Mouse (Mus musculus): ENCODE data around the gene Lcn9. TPM values are rescaled to one million over a fixed set of nuclear protein-coding genes. Genes with fewer than 3 reads are reported as not detected.

Lcn9 gene
- total RNA-seq, 2 experiments from 2014 or later, result not detected

DNA sequence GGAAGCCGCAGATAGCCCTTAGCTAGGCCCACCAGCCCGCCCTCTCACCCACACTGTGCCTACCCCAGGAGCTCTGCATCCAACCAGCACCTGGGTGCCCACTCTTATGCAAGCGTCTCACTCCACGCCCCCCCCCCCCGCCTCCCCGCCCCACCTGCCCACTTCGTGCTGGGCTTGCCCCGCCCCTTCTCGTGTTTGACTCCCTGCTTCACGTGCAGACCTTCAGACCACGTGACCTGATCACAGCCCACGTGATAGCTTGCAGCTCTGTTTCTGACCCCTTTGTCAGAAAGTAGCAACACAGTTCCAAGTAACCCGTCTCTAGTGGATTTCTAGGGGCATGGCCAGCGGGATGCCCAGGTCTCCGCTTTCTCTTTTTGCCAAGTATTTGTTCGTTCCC, 24.3 kb downstream of the Lcn9 start, which contains the start of gene Sohlh1:
Gene Sohlh1 (minus strand): TSS at position 23 of the 400 bp plus-strand sequence.
- DNase-seq (ENCODE audit: low spot score in 2 of 2), result no peak

DNA sequence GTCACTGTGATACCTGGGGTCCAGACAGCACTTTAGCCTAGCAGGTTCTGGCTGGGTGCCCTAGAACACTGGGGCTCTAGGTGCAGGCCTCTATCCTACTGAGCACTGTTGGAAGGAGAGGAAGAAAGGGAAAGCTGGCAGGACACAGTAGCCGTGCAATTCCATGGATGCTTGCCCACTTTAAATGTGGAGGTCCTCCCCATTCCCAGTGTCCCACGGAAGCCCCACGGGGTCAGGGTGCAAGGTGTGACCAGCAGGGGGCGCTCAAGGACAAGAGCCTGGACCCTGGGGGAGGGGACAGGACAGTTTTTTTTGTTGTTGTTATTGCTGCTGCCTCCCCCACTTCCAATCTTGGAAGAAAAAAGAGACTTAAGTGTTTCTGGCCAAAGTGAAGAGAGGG, 27.4 kb downstream of the Lcn9 start:
- peak; percentile 69 to 72 for DNase-seq (ENCODE audit: low spot score in 2 of 2)

DNA sequence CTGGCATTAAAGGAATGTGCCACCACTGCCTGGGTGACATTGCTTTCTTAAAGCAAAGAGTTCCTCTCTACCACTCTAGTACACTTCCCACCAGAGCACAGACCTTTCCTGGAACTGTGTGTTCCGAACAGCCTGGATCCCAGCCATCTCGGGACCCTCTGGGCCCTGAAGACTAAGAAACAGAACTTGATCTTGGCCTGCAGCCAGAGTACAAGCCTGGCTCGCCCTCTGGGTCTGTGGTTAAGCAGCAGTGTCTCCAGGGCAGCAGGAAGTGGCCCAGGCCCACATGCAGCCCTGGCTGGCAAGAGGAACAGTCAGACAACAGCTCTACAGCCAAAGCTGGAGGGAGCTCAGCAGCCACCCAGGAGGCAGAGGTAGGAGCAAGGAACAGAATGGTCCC, 29.7 kb downstream of the Lcn9 start:
- peak; percentile 74 for DNase-seq (ENCODE audit: low spot score in 2 of 2)

DNA sequence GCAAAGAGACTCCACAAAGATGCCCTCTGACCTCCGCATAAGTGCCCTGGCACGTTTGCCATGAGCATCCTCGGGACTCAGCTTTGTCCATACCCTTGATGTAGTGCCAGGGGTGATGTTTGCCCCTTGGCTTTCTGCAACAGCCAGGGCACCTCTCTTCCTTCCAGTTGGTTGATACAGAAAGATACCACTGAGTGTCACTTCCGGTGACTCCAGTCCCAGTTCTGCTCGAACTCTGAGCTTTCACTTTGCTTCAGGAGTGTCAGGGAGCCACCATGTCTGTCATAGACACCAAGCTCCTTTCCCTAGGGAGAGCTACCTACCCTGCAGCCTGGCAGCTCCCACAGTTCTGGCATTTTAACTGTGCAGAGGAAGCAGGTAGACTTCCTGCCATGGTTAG, 31.0 kb downstream of the Lcn9 start:
- DNase-seq (ENCODE audit: low spot score in 2 of 2), result no peak

- DNase-seq (ENCODE audit: low spot score in 2 of 2), result no peak
Measured at GRCm38 (mm10) chr2:25859891-25860290, 36.9 kb downstream of the Lcn9 start.

- DNase-seq (ENCODE audit: low spot score in 2 of 2), result no peak
Measured at GRCm38 (mm10) chr2:25862038-25862437, 39.1 kb downstream of the Lcn9 start.

GRCm38 (mm10) chr2:25862696-25863270, 39.8 kb downstream of the Lcn9 start:
- peak; percentile 44 to 52 for DNase-seq (ENCODE audit: low spot score in 2 of 2)

DNA sequence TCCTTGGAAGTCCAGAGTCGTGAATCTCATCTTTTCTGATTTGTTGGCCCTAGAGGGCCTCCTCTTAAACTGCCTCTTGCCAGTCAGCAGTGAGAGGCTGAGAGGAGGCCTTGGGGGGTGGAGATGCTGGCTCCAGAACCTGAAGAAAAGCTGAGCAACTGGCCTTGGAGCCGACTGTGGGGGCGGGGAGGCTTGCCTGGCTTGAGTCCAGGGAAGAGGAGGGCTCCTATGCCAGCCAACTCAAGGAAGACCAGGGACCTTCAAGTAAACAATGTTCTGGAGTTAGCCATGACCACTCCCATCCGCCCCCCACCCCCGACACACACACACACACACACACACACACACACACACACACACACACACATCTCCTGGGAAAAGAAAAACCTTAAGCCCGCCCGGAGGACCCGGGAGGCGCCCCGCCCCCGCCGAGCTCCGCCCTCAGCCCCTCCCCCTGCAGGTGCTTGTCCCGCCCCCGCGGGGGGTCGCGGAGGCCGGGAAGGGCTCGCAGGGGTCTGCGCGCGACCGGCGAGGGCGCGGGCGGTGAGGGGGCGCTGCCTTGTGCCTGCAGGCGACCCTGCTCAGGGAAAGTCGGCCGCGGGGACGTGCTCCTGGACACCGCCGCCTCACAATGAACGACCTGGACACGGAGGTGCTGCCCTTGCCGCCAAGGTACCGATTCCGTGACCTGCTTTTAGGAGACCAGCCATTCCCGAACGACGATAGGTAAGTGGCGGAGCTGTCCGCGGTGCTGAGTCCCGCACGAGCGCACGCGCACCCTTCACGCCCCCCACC, 40.6 kb downstream of the Lcn9 start, which contains the start of gene Kcnt1:
Gene Kcnt1 (plus strand): TSS at position 398 of the 795 bp plus-strand sequence.
- peak; percentile 53 to 63 for DNase-seq (ENCODE audit: low spot score in 2 of 2)

DNA sequence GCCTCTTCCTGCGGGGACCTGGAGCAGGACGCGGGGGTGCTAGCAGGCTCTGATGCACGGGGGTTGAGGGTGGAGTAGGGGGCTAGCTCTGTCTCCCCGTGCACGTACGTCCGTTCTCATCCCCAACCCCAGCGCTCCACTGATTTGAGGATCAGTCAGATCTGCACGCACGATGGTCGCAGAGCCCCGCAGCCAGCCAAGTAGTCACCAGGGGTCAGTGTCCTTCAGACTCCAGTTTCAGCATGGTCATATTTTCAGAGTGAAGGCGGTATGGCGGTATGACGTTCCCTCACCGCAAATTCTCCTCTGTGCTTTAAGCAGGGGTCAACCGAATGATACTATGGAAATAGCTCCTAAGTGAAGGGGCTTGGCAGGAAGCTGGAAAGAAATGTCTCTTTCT, 41.3 kb downstream of the Lcn9 start:
- DNase-seq (ENCODE audit: low spot score in 2 of 2), result no peak

GRCm38 (mm10) chr2:25865412-25865811, 42.5 kb downstream of the Lcn9 start:
- DNase-seq (ENCODE audit: low spot score in 2 of 2), result peak; percentile 58 to 63

DNA sequence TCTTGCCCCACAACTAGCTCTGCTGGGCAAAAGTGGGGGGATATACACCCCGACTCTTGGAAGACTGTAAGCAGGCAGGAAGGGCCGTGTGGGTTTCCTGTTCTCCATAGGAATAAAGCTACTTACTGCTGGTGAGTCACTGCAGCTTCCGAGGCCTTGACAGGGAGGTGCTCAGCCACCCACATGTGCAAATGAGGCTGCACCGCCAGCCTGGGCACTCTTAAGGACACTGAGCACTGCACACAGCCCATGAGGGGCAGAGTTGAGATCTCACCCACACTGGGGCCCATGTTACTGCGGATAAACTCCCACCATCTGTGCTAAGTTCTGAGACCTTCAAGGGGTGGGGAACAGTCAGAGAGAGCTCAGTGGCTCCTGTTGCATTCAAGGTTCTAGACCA, 43.7 kb downstream of the Lcn9 start:
- no peak for DNase-seq (ENCODE audit: low spot score in 2 of 2)

Other genes with a start within 250 kb of the Lcn9 start
- 1 to 10 TPM; 1.0 to 5.4 TPM for gene Mamdc4, start 248.3 kb upstream of the Lcn9 start, total RNA-seq (2021)
- gene Phpt1, start 247.9 kb upstream of the Lcn9 start, total RNA-seq (2021), result 10 to 100 TPM; 94.5 to 99.8 TPM
- gene Ajm1, start 241.4 kb upstream of the Lcn9 start, total RNA-seq (2021), result 10 to 100 TPM; 82.7 to 84.8 TPM
- 10 to 100 TPM; 84.7 to 96.9 TPM for gene Rabl6, start 214.6 kb upstream of the Lcn9 start, total RNA-seq (2021)
- not detected for gene Ccdc183, start 205.5 kb upstream of the Lcn9 start, total RNA-seq (2021)
- 10 to 100 TPM; 19.9 to 21.1 TPM for gene Tmem141, start 201.1 kb upstream of the Lcn9 start, total RNA-seq (2021)
- gene Fcna, start 195.1 kb upstream of the Lcn9 start, total RNA-seq (2021), result 1 to 10 TPM; 1.1 to 1.4 TPM
- not detected for gene Lcn8, start 170.0 kb upstream of the Lcn9 start, total RNA-seq (2021)
- not detected for gene Lcn5, start 165.2 kb upstream of the Lcn9 start, total RNA-seq (2021)
- gene Lcn6, start 146.4 kb upstream of the Lcn9 start, total RNA-seq (2021), result not detected
- gene Lcn10, start 140.4 kb upstream of the Lcn9 start, total RNA-seq (2021), result not detected
- gene Obp2a, start 123.1 kb upstream of the Lcn9 start, total RNA-seq (2021), result not detected
- 10 to 100 TPM; 91.7 to 98.0 TPM for gene Bmyc, start 116.4 kb upstream of the Lcn9 start, total RNA-seq (2021)
- gene Obp2b, start 86.1 kb upstream of the Lcn9 start, total RNA-seq (2021), result not detected
- gene Lcn3, start 57.6 kb upstream of the Lcn9 start, total RNA-seq (2021), result not detected
- gene Lcn11, start 46.1 kb upstream of the Lcn9 start, total RNA-seq (2021), result not detected
- gene Gm13539, start 40.9 kb upstream of the Lcn9 start, total RNA-seq (2021), result not detected
- gene Glt6d1, start 7.3 kb upstream of the Lcn9 start, total RNA-seq (2021), result not detected
- not detected for gene Sohlh1, start 24.1 kb downstream of the Lcn9 start, total RNA-seq (2021)
- gene Kcnt1, start 40.6 kb downstream of the Lcn9 start, total RNA-seq (2021), result 10 to 100 TPM; 57.3 to 59.7 TPM
- 100 to 1,000 TPM; 121 to 140 TPM for gene Camsap1, start 160.1 kb downstream of the Lcn9 start, total RNA-seq (2021)
- 10 to 100 TPM; 70.1 to 70.8 TPM for gene Ubac1, start 198.6 kb downstream of the Lcn9 start, total RNA-seq (2021)

Measured in layer of hippocampus, postnatal 10 days (tissue).